Mouse (Mus musculus) ovary, adult 2 months (tissue): ENCODE data around the gene Izumo3. TPM values are rescaled to one million over a fixed set of nuclear protein-coding genes. Genes with fewer than 3 reads are reported as not detected.

Source experiments
- polyA plus RNA-seq: library from polyadenylated mRNA; depleted of rRNA; stranded (reverse); fragments of >200 nt; gene quantifications from 2 replicates; pipeline ENCODE4 v1.2.3, GENCODE M21; 2012; rRNA removed

Izumo3 gene
- not detected in 2 replicates for polyA plus RNA-seq

GRCm38 (mm10) chr4:92147134-92147533 is at the start of gene Izumo3:
Izumo3 (minus strand) TSS chr4:92147234.

GRCm38 (mm10) chr4:92191649-92192048 is 44.6 kb upstream of the Izumo3 start, which contains the start of gene Gm12666:
Gm12666 (minus strand) TSS chr4:92191749.

Other genes with a start within 250 kb of the Izumo3 start
- gene Gm12666, start 44.5 kb upstream of the Izumo3 start, polyA plus RNA-seq = not detected in 2 replicates